In genomic region chr7:19054777-19055076, GRCm38 (mm10) we compare ENCODE assay signal across 10 mouse cellular contexts. TPM values are rescaled to one million over a fixed set of nuclear protein-coding genes. Genes with fewer than 3 reads are reported as not detected.
DNase-seq lines count a peak whose midpoint lies in the region; ATAC-seq and TF ChIP-seq lines count a peak whose summit lies in the region.
"Had no signal": no experiment of that assay in that cellular context is flagged by ENCODE, and none has a peak within 500 bp of the region (broad histone marks: within the 10 kb centered on the region; RNA-seq: fewer than 3 reads in every experiment).

No protein-coding gene starts in this region.

- H3K4me1 ChIP-seq in heart, embryonic 11.5 days (ENCODE audit: control insufficient read depth, insufficient read depth, low read length) = 0 out of 2 replicates have a peak, but pooled peaks cover 3% of the 10 kb centered on the region
- H3K4me1 ChIP-seq in testis, adult 2 months (ENCODE audit: control insufficient read depth, insufficient read depth, low read length) = peaks cover 13% of the 10 kb centered on the region
- peaks cover 6% of the 10 kb centered on the region for H3K4me1 ChIP-seq in midbrain, embryonic 11.5 days (ENCODE audit: control insufficient read depth, insufficient read depth, low read length)

- H3K27ac ChIP-seq in heart, embryonic 11.5 days (ENCODE audit: low read depth, low read length) = no peak overlapping the region
- H3K27ac ChIP-seq in testis, adult 2 months (ENCODE audit: control insufficient read depth, insufficient read depth, low read depth, low read length) = peak overlapping the region; percentile 80
- H3K27ac ChIP-seq in midbrain, embryonic 11.5 days (ENCODE audit: low read depth, low read length) = no peak overlapping the region

- no peak overlapping the region for H3K9ac ChIP-seq in heart, embryonic 11.5 days (ENCODE audit: low read depth, low read length)
- H3K9ac ChIP-seq in midbrain, embryonic 11.5 days (ENCODE audit: low read length) = peak overlapping the region; percentile 35; the same call in 1 of the 2 replicates

- no peak for TF ChIP-seq CTCF in testis, adult 2 months (IDR thresholded peaks at IDR 0.05; ENCODE audit: control insufficient read depth, insufficient read depth, insufficient replicate concordance, low read depth, low read length)

- H3K36me3 ChIP-seq in heart, embryonic 11.5 days (ENCODE audit: control insufficient read depth, insufficient read depth, low read length) = peaks cover 5% of the 10 kb centered on the region; the same call in 1 of the 2 replicates
- no peaks in the 10 kb centered on the region for H3K36me3 ChIP-seq in testis, adult 2 months (ENCODE audit: control insufficient read depth, insufficient read depth, low read length)
- H3K36me3 ChIP-seq in midbrain, embryonic 11.5 days (ENCODE audit: control insufficient read depth, insufficient read depth, low read length) = peaks cover 15% of the 10 kb centered on the region

- peak overlapping the region; percentile 46 for H3K4me2 ChIP-seq in heart, embryonic 11.5 days
- H3K4me2 ChIP-seq in midbrain, embryonic 11.5 days = peak overlapping the region; percentile 38

- DNase-seq in heart, adult 9 months (ENCODE audit: low spot score in 2 of 2) = no peak
- DNase-seq in testis, postnatal 10 days (ENCODE audit: low spot score) = no peak
- no peak for DNase-seq in midbrain, embryonic 11.5 days (ENCODE audit: low spot score, missing footprints)
- no peak for DNase-seq in spleen, adult 18-20 months
- DNase-seq in cerebellum, postnatal 10 days = no peak

- no peak for ATAC-seq in heart, embryonic 11.5 days (replicated peaks; ENCODE audit: insufficient number of reproducible peaks, low FRiP score, low TSS enrichment)
- ATAC-seq in midbrain, embryonic 11.5 days (ENCODE audit: low FRiP score) = peak; percentile 58
- ATAC-seq in frontal cortex, adult (ENCODE audit: low TSS enrichment) = no peak

- WGBS in heart, embryonic 11.5 days (ENCODE audit: insufficient replicate concordance) = 63% methylated on average over 9 of the region's 9 CpGs
- 65% methylated on average over 9 of the region's 9 CpGs for WGBS in midbrain, embryonic 11.5 days

- no peaks in the 10 kb centered on the region for H3K27me3 ChIP-seq in heart, embryonic 11.5 days (ENCODE audit: control insufficient read depth, insufficient read depth, low read length)
- no peaks in the 10 kb centered on the region for H3K27me3 ChIP-seq in testis, adult 2 months (ENCODE audit: control insufficient read depth, insufficient read depth, low read length)
- no peaks in the 10 kb centered on the region for H3K27me3 ChIP-seq in midbrain, embryonic 11.5 days (ENCODE audit: control insufficient read depth, insufficient read depth, low read length)

- H3K4me3 ChIP-seq in heart, embryonic 11.5 days (ENCODE audit: low read depth, low read length) = 0 out of 2 replicates have a peak overlapping the region, but pooled peaks have one; percentile 6
- peak overlapping the region; percentile 87 for H3K4me3 ChIP-seq in testis, adult 2 months (ENCODE audit: control insufficient read depth, low read depth, low read length)
- H3K4me3 ChIP-seq in midbrain, embryonic 11.5 days (ENCODE audit: low read depth, low read length) = 0 out of 2 replicates have a peak overlapping the region, but pooled peaks have one; percentile 22
- H3K4me3 ChIP-seq: myocyte had no signal

- no peak for TF ChIP-seq POLR2A in testis, adult 2 months (IDR thresholded peaks at IDR 0.05; ENCODE audit: control insufficient read depth, low read depth, low read length)

- no peaks in the 10 kb centered on the region for H3K9me3 ChIP-seq in heart, embryonic 11.5 days (replicated peaks; ENCODE audit: control insufficient read depth, low read length)
- H3K9me3 ChIP-seq in midbrain, embryonic 11.5 days (ENCODE audit: control insufficient read depth, low read length) = no peaks in the 10 kb centered on the region

RNA-seq across cellular contexts. Expression of gene Rsph6a, which starts 0.2 kb away (rescaled TPM):
- polyA plus RNA-seq in heart, embryonic 11.5 days (2014; fragmentation: Nextera tagmentation; extraction: Ambion mirVana) = not detected in 2 replicates
- 226 and 241 TPM in 2 replicates for polyA plus RNA-seq in testis, adult 2 months (2012; rRNA removed)
- not detected in 2 replicates for polyA plus RNA-seq in midbrain, embryonic 11.5 days (2014; fragmentation: Nextera tagmentation; extraction: Ambion mirVana)
- polyA plus RNA-seq: liver, embryonic 16.5 days had no signal

RNA-seq across cellular contexts. Expression of gene Dmwd, which starts 21.3 kb away (rescaled TPM):
- polyA plus RNA-seq in heart, embryonic 11.5 days (2014; fragmentation: Nextera tagmentation; extraction: Ambion mirVana) = 15.2 and 16.2 TPM in 2 replicates
- polyA plus RNA-seq in testis, adult 2 months (2012; rRNA removed) = 83.7 and 92.1 TPM in 2 replicates
- 15.2 and 16.9 TPM in 2 replicates for polyA plus RNA-seq in midbrain, embryonic 11.5 days (2014; fragmentation: Nextera tagmentation; extraction: Ambion mirVana)

RNA-seq across cellular contexts. Expression of gene Dmpk, which starts 28.9 kb away (rescaled TPM):
- polyA plus RNA-seq in heart, embryonic 11.5 days (2014; fragmentation: Nextera tagmentation; extraction: Ambion mirVana) = 17.0 and 17.7 TPM in 2 replicates
- polyA plus RNA-seq in testis, adult 2 months (2012; rRNA removed) = 75.3 and 91.2 TPM in 2 replicates
- polyA plus RNA-seq in midbrain, embryonic 11.5 days (2014; fragmentation: Nextera tagmentation; extraction: Ambion mirVana) = 7.0 and 7.3 TPM in 2 replicates

RNA-seq across cellular contexts. Expression of gene Sympk, which starts 30.6 kb away (rescaled TPM):
- 17.6 and 21.4 TPM in 2 replicates for polyA plus RNA-seq in heart, embryonic 11.5 days (2014; fragmentation: Nextera tagmentation; extraction: Ambion mirVana)
- polyA plus RNA-seq in testis, adult 2 months (2012; rRNA removed) = 196 and 222 TPM in 2 replicates
- polyA plus RNA-seq in midbrain, embryonic 11.5 days (2014; fragmentation: Nextera tagmentation; extraction: Ambion mirVana) = 30.9 and 33.3 TPM in 2 replicates

RNA-seq across cellular contexts. Expression of gene Foxa3, which starts 31.4 kb away (rescaled TPM):
- 0.59 TPM in 1 of 2 replicates, not detected in the other for polyA plus RNA-seq in heart, embryonic 11.5 days (2014; fragmentation: Nextera tagmentation; extraction: Ambion mirVana)
- polyA plus RNA-seq in testis, adult 2 months (2012; rRNA removed) = 2.1 and 2.3 TPM in 2 replicates
- not detected in 2 replicates for polyA plus RNA-seq in midbrain, embryonic 11.5 days (2014; fragmentation: Nextera tagmentation; extraction: Ambion mirVana)

Comparison
In these comparisons a context has a peak if more than half of its experiments do, and no peak if none do; other contexts are left out.
1. H3K4me3 ChIP-seq: peak in every context shown above with its lines; median percentile 87 in testis, adult 2 months; 22 in midbrain, embryonic 11.5 days; 6 in heart, embryonic 11.5 days.
2. RNA of gene Rsph6a, which starts 0.2 kb away (polyA plus RNA-seq): 226 to 241 TPM in testis, adult 2 months; not detected in heart, embryonic 11.5 days and not detected in midbrain, embryonic 11.5 days; every median in the first group is over 100 times any median in the second.